Mouse (Mus musculus) activated CD4-positive, CD25-positive, alpha-beta regulatory T cell, adult 4 months (primary cell): ENCODE measurements around the gene Tmc7. TPM values are rescaled to one million over a fixed set of nuclear protein-coding genes. Genes with fewer than 3 reads are reported as not detected.

Source experiments
- ATAC-seq: one replicate; pipeline ENCODE4 v1.8.0; 2017
- polyA plus RNA-seq, 2 experiments: library from polyadenylated mRNA; unstranded; fragments of 100-300 nt; shearing (Covaris generic); gene quantifications; one replicate each; pipeline ENCODE4 v1.2.1; 2017

Tmc7 gene
- polyA plus RNA-seq, 2 experiments from 2014 or later, result not detected

GRCm38 (mm10) chr7:118498984-118499783 is 85.4 kb downstream of the Tmc7 start:
- no peak for ATAC-seq

GRCm38 (mm10) chr7:118494892-118495579 is 89.5 kb downstream of the Tmc7 start:
- ATAC-seq, result no peak

GRCm38 (mm10) chr7:118493892-118494291 is 90.6 kb downstream of the Tmc7 start:
- no peak for ATAC-seq

- ATAC-seq, result peak; percentile 84
Observed at GRCm38 (mm10) chr7:118491431-118492147, 92.9 kb downstream of the Tmc7 start, which contains the start of gene Itpripl2. Itpripl2 (minus strand) TSS chr7:118491975.

- ATAC-seq, result peak; percentile 7
Observed at GRCm38 (mm10) chr7:118490666-118491430, 93.7 kb downstream of the Tmc7 start.

- no peak for ATAC-seq
Observed at GRCm38 (mm10) chr7:118489706-118490665, 94.5 kb downstream of the Tmc7 start.

GRCm38 (mm10) chr7:118488060-118488664 is 96.4 kb downstream of the Tmc7 start:
- ATAC-seq, result no peak

GRCm38 (mm10) chr7:118486917-118487316 is 97.6 kb downstream of the Tmc7 start:
- ATAC-seq, result no peak

Other genes starting within 250 kb of the Tmc7 start
- under 1 TPM in 1 of 2 experiments, not detected in 1; 0.24 TPM for gene Syt17, start 136.5 kb downstream of the Tmc7 start, polyA plus RNA-seq
- gene Itpripl2, start 92.8 kb downstream of the Tmc7 start, polyA plus RNA-seq, result under 1 TPM; 0.25 to 0.32 TPM
- gene Coq7, start 51.4 kb downstream of the Tmc7 start, polyA plus RNA-seq, result 10 to 100 TPM; 13.4 to 15.6 TPM
- not detected for gene Tmc5, start 12.6 kb upstream of the Tmc7 start, polyA plus RNA-seq
- gene Gde1, start 121.0 kb upstream of the Tmc7 start, polyA plus RNA-seq, result 10 to 100 TPM; 16.7 to 17.5 TPM
- gene Ccp110, start 127.8 kb upstream of the Tmc7 start, polyA plus RNA-seq, result 1 to 10 TPM; 3.6 to 5.3 TPM
- gene Vps35l, start 155.5 kb upstream of the Tmc7 start, polyA plus RNA-seq, result 10 to 100 TPM; 54.5 to 62.0 TPM